Mouse (Mus musculus): ENCODE results near the gene Rabgap1. TPM values are rescaled to one million over a fixed set of nuclear protein-coding genes. Genes with fewer than 3 reads are reported as not detected.
A peak's percentile ranks its signal among the peaks of the same experiment; 100 is the strongest.

Gene Rabgap1
- total RNA-seq (2012; rRNA removed) (10.5 and 12.6 TPM in 2 replicates), polyA plus RNA-seq (2012; ENCODE audit: insufficient read depth in 1 of 2, insufficient read length in 2 of 2, low read depth in 1 of 2, low replicate concordance in 2 of 2, missing spikeins in 1 of 2) (10 to 100 TPM; 12.9 to 49.8 TPM)

- Histone ChIP-seq H3K79me2 (ENCODE audit: control insufficient read depth, insufficient read depth, low read length, poor library complexity) (peaks cover 31% of the 10 kb centered on the region), H3K4me3 (ENCODE audit: control insufficient read depth in 1 of 2, insufficient read depth in 1 of 2, low read depth in 2 of 2, low read length in 2 of 2) (peak within 1 kb of the TSS; percentile 96 to 99), H3K27ac (ENCODE audit: control insufficient read depth, low read depth, low read length) (peak within 1 kb of the TSS; percentile 75), H3K4me1 (ENCODE audit: control insufficient read depth in 1 of 2, insufficient read depth in 2 of 2, low read length in 2 of 2) (peaks cover 6 to 17% of the 10 kb centered on the region in 2 experiments; a peak in 3 of 4 replicates), H3K27me3 (ENCODE audit: control insufficient read depth in 1 of 2, insufficient read depth in 2 of 2, low read length in 2 of 2) (no peaks in the 10 kb centered on the region), H3K9ac (ENCODE audit: control insufficient read depth, low read depth, low read length, poor library complexity, severe bottlenecking) (peak within 1 kb of the TSS; percentile 99), H3K36me3 (ENCODE audit: control insufficient read depth in 1 of 2, insufficient read depth in 2 of 2, low read length in 2 of 2) (peaks cover 0 to 31% of the 10 kb centered on the region in 2 experiments; a peak in 3 of 4 replicates), H3K9me3 (replicated peaks; ENCODE audit: insufficient read depth, low read length) (no peaks in the 10 kb centered on the region)
- DNase-seq (ENCODE audit: low read depth, low spot score) = peak; percentile 96
- TF ChIP-seq BHLHE40 (IDR thresholded peaks at IDR 0.05; ENCODE audit: borderline replicate concordance, low read depth, low read length) = 0 out of 2 replicates have a peak, but pooled peaks have one; percentile 7
- peak; percentile 31 for TF ChIP-seq ZMIZ1 (IDR thresholded peaks at IDR 0.05; ENCODE audit: low read depth, low read length)
- TF ChIP-seq USF1 (IDR thresholded peaks at IDR 0.05; ENCODE audit: low read depth, low read length) = peak; percentile 88
- peak; percentile 70 to 74; a peak in 3 of 4 replicates for TF ChIP-seq POLR2A (IDR thresholded peaks at IDR 0.05; ENCODE audit: control insufficient read depth in 1 of 2, insufficient read depth in 1 of 2, low read depth in 1 of 2, low read length in 2 of 2, poor library complexity in 1 of 2)
- peak; percentile 94 for TF ChIP-seq KAT2A (conservative IDR thresholded peaks at IDR 0.05; ENCODE audit: low read depth, low read length)
- TF ChIP-seq JUND (IDR thresholded peaks at IDR 0.05; ENCODE audit: low read depth, low read length) = no peak
- peak in 1 of 2 experiments; percentile 23; a peak in 1 of 4 replicates for TF ChIP-seq EP300 (IDR thresholded peaks at IDR 0.05; ENCODE audit: low read depth in 1 of 2, low read length in 2 of 2)
- no peak for TF ChIP-seq CTCF (IDR thresholded peaks at IDR 0.05 in 2 of 3, conservative IDR thresholded peaks at IDR 0.05 in 1 of 3; ENCODE audit: control insufficient read depth in 1 of 3, insufficient read depth in 1 of 3, low read depth in 2 of 3, low read length in 3 of 3, poor library complexity in 1 of 3, severe bottlenecking in 1 of 3)
- 0 out of 2 replicates have a peak, but pooled peaks have one; percentile 19 for TF ChIP-seq NRF1 (IDR thresholded peaks at IDR 0.05; ENCODE audit: insufficient read depth, low read depth, low read length, poor library complexity, severe bottlenecking)
- 0 out of 2 replicates have a peak, but pooled peaks have one; percentile 24 for TF ChIP-seq CHD1 (IDR thresholded peaks at IDR 0.05; ENCODE audit: low read depth, low read length)
- 0 out of 2 replicates have a peak, but pooled peaks have one; percentile 22 for TF ChIP-seq E2F4 (IDR thresholded peaks at IDR 0.05; ENCODE audit: borderline replicate concordance, low read depth, low read length)
- peak; percentile 85 for TF ChIP-seq CHD2 (IDR thresholded peaks at IDR 0.05; ENCODE audit: low read length)
- TF ChIP-seq MAX (IDR thresholded peaks at IDR 0.05; ENCODE audit: low read length) = 0 out of 2 replicates have a peak, but pooled peaks have one; percentile 51
- peak; percentile 96 for TF ChIP-seq HCFC1 (IDR thresholded peaks at IDR 0.05; ENCODE audit: low read depth, low read length)
- TF ChIP-seq MYB (IDR thresholded peaks at IDR 0.05; ENCODE audit: low read depth, low read length) = no peak
- TF ChIP-seq POLR2AphosphoS5 (IDR thresholded peaks at IDR 0.05; ENCODE audit: borderline replicate concordance, low read depth, low read length) = no peak
- no peak for TF ChIP-seq ZKSCAN1 (IDR thresholded peaks at IDR 0.05; ENCODE audit: low read depth, low read length)
- TF ChIP-seq MEF2A (IDR thresholded peaks at IDR 0.05; ENCODE audit: extremely low read depth, insufficient replicate concordance, low read depth, low read length, poor library complexity, severe bottlenecking) = peak; percentile 66; the same call in 1 of the 2 replicates
- TF ChIP-seq ELF1 (IDR thresholded peaks at IDR 0.05; ENCODE audit: low read depth, low read length) = peak; percentile 90
- no peak for TF ChIP-seq TAL1 (IDR thresholded peaks at IDR 0.05; ENCODE audit: low read length)
- TF ChIP-seq ZC3H11A (IDR thresholded peaks at IDR 0.05; ENCODE audit: low read depth, low read length) = no peak
- peak; percentile 10; the same call in 1 of the 2 replicates for TF ChIP-seq MYC (IDR thresholded peaks at IDR 0.05; ENCODE audit: low read depth, low read length)
- TF ChIP-seq MAZ (IDR thresholded peaks at IDR 0.05; ENCODE audit: low read depth, low read length) = peak; percentile 80; the same call in 1 of the 2 replicates
- TF ChIP-seq TCF12 (IDR thresholded peaks at IDR 0.05; ENCODE audit: low read depth, low read length) = peak; percentile 62; the same call in 1 of the 2 replicates
- TF ChIP-seq ETS1 (IDR thresholded peaks at IDR 0.05; ENCODE audit: low read depth, low read length) = peak; percentile 48; the same call in 1 of the 2 replicates
- TF ChIP-seq NELFE (IDR thresholded peaks at IDR 0.05; ENCODE audit: low read depth, low read length) = peak; percentile 64; the same call in 1 of the 2 replicates
- TF ChIP-seq UBTF (IDR thresholded peaks at IDR 0.05; ENCODE audit: borderline replicate concordance, insufficient read depth, low read depth, low read length) = no peak
- no peak for TF ChIP-seq RAD21 (IDR thresholded peaks at IDR 0.05; ENCODE audit: low read depth, low read length)
- TF ChIP-seq USF2 (IDR thresholded peaks at IDR 0.05; ENCODE audit: borderline replicate concordance in 1 of 2, insufficient read depth in 1 of 2, low read depth in 1 of 2, low read length in 2 of 2) = no peak
- TF ChIP-seq SIN3A (IDR thresholded peaks at IDR 0.05; ENCODE audit: low read length) = peak; percentile 91
- TF ChIP-seq GABPA (IDR thresholded peaks at IDR 0.05; ENCODE audit: low read depth, low read length) = no peak
- 0 out of 2 replicates have a peak, but pooled peaks have one; percentile 50 for TF ChIP-seq RCOR1 (IDR thresholded peaks at IDR 0.05; ENCODE audit: low read depth, low read length)
These were observed at the start of gene Rabgap1, which contains the start of the genes Zbtb26 and Zbtb6 for GRCm38 (mm10) chr2:37442611-37443591. Gene Rabgap1 (plus strand): TSS chr2:37443279. Gene Zbtb26 (minus strand): TSS chr2:37443135. Gene Zbtb6 (minus strand): TSS chr2:37443171.

Data from MEL (cell line).